Mouse (Mus musculus): Measurements from ENCODE around the gene 0610037L13Rik. TPM values are rescaled to one million over a fixed set of nuclear protein-coding genes. Genes with fewer than 3 reads are reported as not detected.

The 0610037L13Rik gene
- total and polyA plus RNA-seq, 3 experiments: 35.5 to 65.0 TPM; not detected in 1

DNA sequence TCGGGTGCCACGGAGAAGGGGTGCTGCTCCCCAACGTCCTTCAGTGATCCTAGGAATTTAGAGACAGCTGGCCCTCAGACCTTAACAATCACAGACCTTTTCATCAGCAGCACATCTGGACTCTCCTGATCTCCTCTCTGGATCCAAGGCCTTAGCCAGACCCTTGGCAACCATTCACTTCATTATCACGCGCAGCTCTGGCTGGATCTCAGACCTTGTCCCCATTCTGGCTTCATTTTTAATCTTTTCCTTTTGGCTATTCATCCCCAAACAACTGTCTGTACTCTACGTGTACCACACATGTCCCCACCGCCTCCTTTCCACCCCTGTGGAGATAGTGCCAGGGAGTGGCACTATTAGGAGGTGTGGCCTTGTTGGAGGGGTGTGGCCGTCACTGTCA lies 43.6 kb downstream of the 0610037L13Rik start:
- Histone ChIP-seq H3K36me3 (ENCODE audit: control insufficient read depth in 1 of 2, insufficient read depth in 2 of 2, low read length in 2 of 2) (peaks cover 0 to 5% of the 10 kb centered on the region in 2 experiments; a peak in 2 of 4 replicates), H3K9ac (ENCODE audit: control insufficient read depth, low read depth, low read length, poor library complexity, severe bottlenecking) (no peak overlapping the region), H3K4me1 (ENCODE audit: control insufficient read depth in 1 of 2, insufficient read depth in 2 of 2, low read length in 2 of 2) (peaks cover 2 to 12% of the 10 kb centered on the region in 2 experiments), H3K4me3 (ENCODE audit: control insufficient read depth in 1 of 2, insufficient read depth in 1 of 2, low read depth in 2 of 2, low read length in 2 of 2) (no peak overlapping the region), H3K27me3 (ENCODE audit: control insufficient read depth in 1 of 2, insufficient read depth in 2 of 2, low read length in 2 of 2) (no peaks in the 10 kb centered on the region), H3K27ac (ENCODE audit: control insufficient read depth, low read depth, low read length) (no peak overlapping the region), H3K9me3 (replicated peaks; ENCODE audit: insufficient read depth, low read length) (no peaks in the 10 kb centered on the region), H3K79me2 (ENCODE audit: control insufficient read depth, insufficient read depth, low read length, poor library complexity) (no peaks in the 10 kb centered on the region)
- DNase-seq (ENCODE audit: low read depth, low spot score): no peak
- TF ChIP-seq CTCF (IDR thresholded peaks at IDR 0.05 in 2 of 3, conservative IDR thresholded peaks at IDR 0.05 in 1 of 3; ENCODE audit: control insufficient read depth in 1 of 3, insufficient read depth in 1 of 3, low read depth in 2 of 3, low read length in 3 of 3, poor library complexity in 1 of 3, severe bottlenecking in 1 of 3) (no peak), RCOR1 (IDR thresholded peaks at IDR 0.05; ENCODE audit: low read depth, low read length) (no peak), POLR2A (IDR thresholded peaks at IDR 0.05; ENCODE audit: control insufficient read depth in 1 of 2, insufficient read depth in 1 of 2, low read depth in 1 of 2, low read length in 2 of 2, poor library complexity in 1 of 2) (no peak), MAX (IDR thresholded peaks at IDR 0.05; ENCODE audit: low read length) (no peak), EP300 (IDR thresholded peaks at IDR 0.05; ENCODE audit: low read depth in 1 of 2, low read length in 2 of 2) (no peak), GATA1 (IDR thresholded peaks at IDR 0.05; ENCODE audit: low read depth, low read length) (no peak), SMC3 (IDR thresholded peaks at IDR 0.05; ENCODE audit: low read depth, low read length) (no peak), BHLHE40 (IDR thresholded peaks at IDR 0.05; ENCODE audit: borderline replicate concordance, low read depth, low read length) (no peak), ZNF384 (IDR thresholded peaks at IDR 0.05; ENCODE audit: low read depth, low read length) (no peak), RAD21 (IDR thresholded peaks at IDR 0.05; ENCODE audit: low read depth, low read length) (no peak), USF1 (IDR thresholded peaks at IDR 0.05; ENCODE audit: low read depth, low read length) (no peak), NELFE (IDR thresholded peaks at IDR 0.05; ENCODE audit: low read depth, low read length) (no peak), MEF2A (IDR thresholded peaks at IDR 0.05; ENCODE audit: extremely low read depth, insufficient replicate concordance, low read depth, low read length, poor library complexity, severe bottlenecking) (no peak), JUND (IDR thresholded peaks at IDR 0.05; ENCODE audit: low read depth, low read length) (no peak), NRF1 (IDR thresholded peaks at IDR 0.05; ENCODE audit: insufficient read depth, low read depth, low read length, poor library complexity, severe bottlenecking) (no peak), ZKSCAN1 (IDR thresholded peaks at IDR 0.05; ENCODE audit: low read depth, low read length) (no peak), ELF1 (IDR thresholded peaks at IDR 0.05; ENCODE audit: low read depth, low read length) (no peak), USF2 (IDR thresholded peaks at IDR 0.05; ENCODE audit: borderline replicate concordance in 1 of 2, insufficient read depth in 1 of 2, low read depth in 1 of 2, low read length in 2 of 2) (no peak), CHD2 (IDR thresholded peaks at IDR 0.05; ENCODE audit: low read length) (no peak)

DNA sequence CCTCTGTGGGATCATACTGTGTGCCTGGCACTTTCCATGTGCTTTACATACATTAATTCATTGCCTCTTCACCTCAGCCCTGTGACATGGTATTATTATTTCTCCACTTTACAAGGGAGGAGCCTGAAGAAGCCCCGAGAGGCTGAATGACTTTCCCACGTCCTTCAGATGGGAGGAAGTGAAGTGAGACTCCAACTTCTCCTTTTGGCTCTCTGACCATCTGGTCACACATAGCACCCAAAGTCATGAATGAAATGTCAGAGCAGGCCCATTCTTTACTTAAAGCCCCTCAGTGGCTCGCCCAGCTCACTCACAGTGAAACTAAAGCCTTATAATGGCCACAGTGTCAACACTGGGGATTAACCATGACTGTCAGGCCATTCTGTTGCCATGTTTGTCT lies 45.6 kb downstream of the 0610037L13Rik start:
- H3K9me3 ChIP-seq (replicated peaks; ENCODE audit: insufficient read depth, low read length): no peaks in the 10 kb centered on the region
- no peaks in the 10 kb centered on the region; a peak in 1 of 4 replicates for H3K36me3 ChIP-seq (ENCODE audit: control insufficient read depth in 1 of 2, insufficient read depth in 2 of 2, low read length in 2 of 2)
- TF ChIP-seq ETS1 (IDR thresholded peaks at IDR 0.05; ENCODE audit: low read depth, low read length): 0 out of 2 replicates have a peak, but pooled peaks have one; percentile 15
- TF ChIP-seq USF1 (IDR thresholded peaks at IDR 0.05; ENCODE audit: low read depth, low read length): no peak
- H3K4me1 ChIP-seq (ENCODE audit: control insufficient read depth in 1 of 2, insufficient read depth in 2 of 2, low read length in 2 of 2): peaks cover 0 to 6% of the 10 kb centered on the region in 2 experiments; a peak in 2 of 4 replicates
- no peaks in the 10 kb centered on the region; a peak in 1 of 4 replicates for H3K27me3 ChIP-seq (ENCODE audit: control insufficient read depth in 1 of 2, insufficient read depth in 2 of 2, low read length in 2 of 2)
- H3K4me3 ChIP-seq (ENCODE audit: control insufficient read depth in 1 of 2, insufficient read depth in 1 of 2, low read depth in 2 of 2, low read length in 2 of 2): no peak overlapping the region
- DNase-seq (ENCODE audit: low read depth, low spot score): peak; percentile 54
- no peaks in the 10 kb centered on the region for H3K79me2 ChIP-seq (ENCODE audit: control insufficient read depth, insufficient read depth, low read length, poor library complexity)
- H3K27ac ChIP-seq (ENCODE audit: control insufficient read depth, low read depth, low read length): no peak overlapping the region
- no peak overlapping the region; the same call in 1 of the 2 replicates for H3K9ac ChIP-seq (ENCODE audit: control insufficient read depth, low read depth, low read length, poor library complexity, severe bottlenecking)
